Mouse (Mus musculus) midbrain, embryonic 11.5 days (tissue): ENCODE data around the gene Frmd5. TPM values are rescaled to one million over a fixed set of nuclear protein-coding genes. Genes with fewer than 3 reads are reported as not detected.
A peak's percentile ranks its signal among the peaks of the same experiment; 100 is the strongest.

Source experiments
- ATAC-seq: fragments of 200-750 bp; cut with Nextera tagmentation; 2 replicates; pipeline ENCODE4 v1.8.0; 2017; ENCODE audit warnings: moderate TSS enrichment, moderate library complexity; ENCODE audit not compliant: low FRiP score
- DNase-seq: peaks from one replicate; pipeline ENCODE4 v3.0.0; 2015; ENCODE audit warnings: low spot score; ENCODE audit errors: missing footprints
- H3K27ac ChIP-seq: fragments of 300-500 bp; sonication (generic); 2 replicates; pipeline ENCODE4 v1.5.1; 2014; ENCODE audit warnings: low read depth, low read length
- H3K27me3 ChIP-seq: fragments of 300-500 bp; sonication (generic); 2 replicates; pipeline ENCODE4 v1.6.1; 2014; ENCODE audit warnings: mild to moderate bottlenecking, low read length, moderate library complexity, mixed read lengths; ENCODE audit not compliant: control insufficient read depth, insufficient read depth
- H3K36me3 ChIP-seq: fragments of 300-500 bp; sonication (generic); 2 replicates; pipeline ENCODE4 v1.6.1; 2014; ENCODE audit warnings: mild to moderate bottlenecking, low read length, moderate library complexity, mixed read lengths; ENCODE audit not compliant: control insufficient read depth, insufficient read depth
- H3K4me1 ChIP-seq: fragments of 300-500 bp; sonication (generic); 2 replicates; pipeline ENCODE4 v1.6.1; 2014; ENCODE audit warnings: low read length; ENCODE audit not compliant: control insufficient read depth, insufficient read depth
- H3K4me2 ChIP-seq: fragments of 300-500 bp; sonication (generic); 2 replicates; pipeline ENCODE4 v1.6.1; 2014; ENCODE audit warnings: mild to moderate bottlenecking, moderate library complexity
- H3K4me3 ChIP-seq: fragments of 300-500 bp; sonication (generic); 2 replicates; pipeline ENCODE4 v1.5.1; 2014; ENCODE audit warnings: low read depth, low read length
- H3K9ac ChIP-seq: fragments of 300-500 bp; sonication (generic); 2 replicates; pipeline ENCODE4 v1.6.1; 2014; ENCODE audit warnings: low read length
- H3K9me3 ChIP-seq: fragments of 300-500 bp; sonication (generic); 2 replicates; pipeline ENCODE4 v1.6.1; 2016; ENCODE audit warnings: low read length; ENCODE audit not compliant: control insufficient read depth
- WGBS: fragments of 180-500 bp; shearing (Covaris S2); extraction: QIAGEN DNeasy Blood & Tissue Kit; methylation state at CpG from one replicate; pipeline ENCODE4 v1.1.7; 2014; 5-methylcytosine and 5-hydroxymethylcytosine counted together
- polyA plus RNA-seq: library from polyadenylated mRNA; unstranded; fragments of >200 nt; fragmentation: Nextera tagmentation; extraction: Ambion mirVana; gene quantifications from 2 replicates; pipeline ENCODE4 v1.2.1, GENCODE M21; 2014

Frmd5 gene
- polyA plus RNA-seq, 1 experiment from 2014 or later = 12.7 TPM

- Histone ChIP-seq H3K4me3 (no peak overlapping the region), H3K36me3 (no peaks in the 10 kb centered on the region), H3K4me2 (no peak overlapping the region), H3K4me1 (no peaks in the 10 kb centered on the region), H3K9me3 (no peaks in the 10 kb centered on the region), H3K27ac (no peak overlapping the region), H3K9ac (no peak overlapping the region), H3K27me3 (no peaks in the 10 kb centered on the region)
- 71% methylated on average over 8 of the region's 8 CpGs for WGBS
- ATAC-seq (no peak), DNase-seq (no peak)
Measured at GRCm38 (mm10) chr2:121594660-121595291, 212.1 kb downstream of the Frmd5 start.

GRCm38 (mm10) chr2:121594131-121594530 lies 212.8 kb downstream of the Frmd5 start:
- H3K36me3 ChIP-seq = no peaks in the 10 kb centered on the region
- WGBS = 71% methylated on average over 3 of the region's 3 CpGs
- H3K27ac ChIP-seq = no peak overlapping the region
- ATAC-seq = no peak
- no peak overlapping the region for H3K4me3 ChIP-seq
- no peaks in the 10 kb centered on the region for H3K4me1 ChIP-seq
- H3K4me2 ChIP-seq = no peak overlapping the region
- H3K9ac ChIP-seq = no peak overlapping the region
- DNase-seq = no peak
- no peaks in the 10 kb centered on the region for H3K9me3 ChIP-seq
- no peaks in the 10 kb centered on the region for H3K27me3 ChIP-seq

GRCm38 (mm10) chr2:121588309-121588694 lies 218.6 kb downstream of the Frmd5 start:
- WGBS = 37% methylated on average over 4 of the region's 4 CpGs
- ATAC-seq = peak; percentile 38; the same call in 1 of the 2 replicates
- no peaks in the 10 kb centered on the region for H3K36me3 ChIP-seq
- DNase-seq = no peak
- H3K9me3 ChIP-seq = no peaks in the 10 kb centered on the region
- peaks cover 8% of the 10 kb centered on the region for H3K4me1 ChIP-seq
- H3K4me2 ChIP-seq = no peak overlapping the region
- no peak overlapping the region for H3K9ac ChIP-seq
- no peak overlapping the region for H3K4me3 ChIP-seq
- H3K27me3 ChIP-seq = no peaks in the 10 kb centered on the region
- H3K27ac ChIP-seq = no peak overlapping the region

- no peaks in the 10 kb centered on the region for H3K27me3 ChIP-seq
- no peaks in the 10 kb centered on the region for H3K9me3 ChIP-seq
- H3K4me1 ChIP-seq = peaks cover 8% of the 10 kb centered on the region
- H3K4me3 ChIP-seq = no peak overlapping the region
- ATAC-seq (peak; percentile 14; the same call in 1 of the 2 replicates), DNase-seq (no peak)
- no peak overlapping the region for H3K27ac ChIP-seq
- no peaks in the 10 kb centered on the region for H3K36me3 ChIP-seq
- WGBS = 33% methylated on average over 12 of the region's 12 CpGs
- H3K9ac ChIP-seq = no peak overlapping the region
- H3K4me2 ChIP-seq = no peak overlapping the region
Measured at GRCm38 (mm10) chr2:121587523-121588308, 219.2 kb downstream of the Frmd5 start.

- WGBS = 76% methylated on average over 5 of the region's 5 CpGs
- ATAC-seq = no peak
- H3K4me3 ChIP-seq = no peak overlapping the region
Measured at GRCm38 (mm10) chr2:121584705-121585104, 222.2 kb downstream of the Frmd5 start.

GRCm38 (mm10) chr2:121583468-121584116 lies 223.3 kb downstream of the Frmd5 start:
- Histone ChIP-seq H3K4me2 (no peak overlapping the region), H3K4me1 (peaks cover 8% of the 10 kb centered on the region), H3K27me3 (no peaks in the 10 kb centered on the region), H3K36me3 (no peaks in the 10 kb centered on the region), H3K9ac (no peak overlapping the region), H3K27ac (no peak overlapping the region), H3K4me3 (no peak overlapping the region), H3K9me3 (no peaks in the 10 kb centered on the region)
- DNase-seq (no peak), ATAC-seq (0 out of 2 replicates have a peak, but pooled peaks have one; percentile 27)
- WGBS = 66% methylated on average over 13 of the region's 13 CpGs

More at GRCm38 (mm10) chr2:121584705-121585104, 222.2 kb downstream of the Frmd5 start:
- Histone ChIP-seq H3K36me3 (no peaks in the 10 kb centered on the region), H3K9me3 (no peaks in the 10 kb centered on the region), H3K27ac (no peak overlapping the region), H3K4me1 (peaks cover 8% of the 10 kb centered on the region), H3K4me2 (no peak overlapping the region), H3K27me3 (no peaks in the 10 kb centered on the region), H3K9ac (no peak overlapping the region)
- no peak for DNase-seq

- no peak for DNase-seq
- no peak overlapping the region for H3K4me2 ChIP-seq
- ATAC-seq = no peak
- no peaks in the 10 kb centered on the region for H3K36me3 ChIP-seq
- H3K4me3 ChIP-seq = no peak overlapping the region
- no peak overlapping the region for H3K27ac ChIP-seq
- no peaks in the 10 kb centered on the region for H3K27me3 ChIP-seq
- H3K9me3 ChIP-seq = no peaks in the 10 kb centered on the region
- H3K9ac ChIP-seq = no peak overlapping the region
- WGBS = 86% methylated on average over 13 of the region's 13 CpGs
- H3K4me1 ChIP-seq = peaks cover 3% of the 10 kb centered on the region
Measured at GRCm38 (mm10) chr2:121582809-121583376, 224.0 kb downstream of the Frmd5 start.

GRCm38 (mm10) chr2:121575741-121576201 lies 231.1 kb downstream of the Frmd5 start:
- no peaks in the 10 kb centered on the region for H3K4me1 ChIP-seq
- H3K27me3 ChIP-seq = no peaks in the 10 kb centered on the region
- no peaks in the 10 kb centered on the region for H3K36me3 ChIP-seq
- no peak overlapping the region for H3K4me3 ChIP-seq
- H3K27ac ChIP-seq = no peak overlapping the region
- no peaks in the 10 kb centered on the region for H3K9me3 ChIP-seq
- no peak for DNase-seq
- H3K9ac ChIP-seq = no peak overlapping the region
- H3K4me2 ChIP-seq = no peak overlapping the region
- WGBS = 82% methylated on average over 8 of the region's 8 CpGs
- no peak for ATAC-seq
